Mouse (Mus musculus) urinary bladder, postnatal 10 days (tissue): ENCODE data around the gene Mettl26.

Source experiments
- DNase-seq: peaks from one replicate; pipeline ENCODE4 v3.0.0; 2022; ENCODE audit warnings: low spot score

Gene Mettl26

DNA sequence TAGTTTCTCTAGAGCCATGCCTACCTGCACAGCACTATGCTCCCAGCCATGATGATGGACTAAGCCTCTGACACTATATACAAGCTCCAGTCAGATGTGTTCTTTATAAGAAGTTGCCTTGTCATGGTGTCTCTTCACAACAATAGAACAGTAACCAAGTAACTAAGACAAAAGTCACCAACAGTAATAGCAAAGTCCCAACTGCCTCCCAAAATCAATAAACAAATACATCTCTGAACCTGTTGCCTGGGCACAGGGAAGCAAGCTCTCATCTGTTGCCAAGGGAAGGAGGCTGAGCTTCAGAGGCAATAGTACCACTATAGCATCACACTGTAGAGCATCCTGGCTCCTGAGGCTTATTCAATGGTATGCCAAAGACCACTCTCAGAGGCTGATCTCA is 11.9 kb downstream of the Mettl26 start:
- no peak for DNase-seq

DNA sequence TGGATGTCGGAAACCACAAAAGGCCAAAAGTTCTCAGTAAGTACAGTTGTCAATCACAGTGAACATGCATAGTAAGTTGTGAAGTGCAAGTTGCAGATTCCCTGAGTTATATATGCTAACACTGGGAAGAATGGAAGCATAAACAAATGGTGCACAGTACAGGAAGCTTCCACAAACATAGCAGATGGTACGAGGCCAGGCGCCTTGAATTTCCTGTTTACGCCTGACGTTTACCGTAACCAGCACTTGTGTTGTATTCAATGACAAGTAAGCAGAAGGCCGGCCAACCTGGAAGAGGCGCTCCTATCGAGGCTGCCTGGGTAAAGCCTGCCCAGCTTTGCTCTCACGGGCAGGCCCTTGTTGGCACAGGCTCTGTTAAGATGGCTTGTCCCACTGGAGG is 12.6 kb downstream of the Mettl26 start:
- DNase-seq: no peak

DNA sequence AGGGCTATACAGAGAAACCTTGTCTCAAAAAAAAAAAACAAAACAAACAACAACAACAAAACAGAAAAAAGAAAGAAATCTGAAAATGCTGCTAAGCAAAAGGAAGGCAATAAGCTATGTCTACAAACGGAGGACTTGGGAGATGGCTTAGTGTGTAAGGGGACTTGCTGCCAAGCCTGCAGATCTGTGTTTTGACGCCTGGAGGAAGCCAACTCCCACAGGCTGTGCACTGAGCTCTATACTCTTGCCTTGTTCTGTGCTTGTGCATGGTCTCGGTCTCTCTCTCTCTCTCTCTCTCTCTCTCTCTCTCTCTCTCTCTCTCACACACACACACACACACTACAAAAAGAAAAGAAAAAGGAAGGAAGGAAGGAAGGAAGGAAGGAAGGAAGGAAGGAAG is 14.0 kb downstream of the Mettl26 start:
- no peak for DNase-seq

DNA sequence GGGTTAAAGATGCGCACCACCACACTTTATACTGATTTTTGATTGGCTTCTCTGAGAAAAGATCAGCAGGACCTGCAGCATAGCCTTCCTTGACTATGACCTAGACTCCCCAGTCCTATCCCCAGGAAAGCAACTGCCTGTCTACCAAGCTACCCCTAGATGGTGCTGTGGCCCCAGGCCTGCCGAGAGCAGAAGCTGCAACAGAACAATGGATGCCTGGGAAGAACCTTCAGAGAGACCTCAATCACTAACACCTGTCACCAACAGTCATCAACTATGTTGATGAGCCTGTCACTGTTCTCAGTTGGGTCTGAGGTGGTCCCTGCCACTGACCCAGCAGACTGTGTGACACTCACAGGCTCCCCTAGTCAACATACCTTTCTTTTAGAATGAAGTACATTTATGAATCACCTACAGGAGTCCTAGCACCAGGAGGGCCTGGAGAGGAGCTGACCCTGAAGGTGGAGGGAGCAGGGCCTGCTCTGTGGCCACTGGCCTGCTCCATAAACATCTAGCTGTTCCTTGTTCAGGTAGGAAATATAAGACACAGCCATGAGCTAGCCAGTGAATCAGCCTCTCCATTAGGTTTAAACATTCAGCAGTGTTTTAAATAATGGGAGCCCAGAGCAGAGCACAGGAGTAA is 19.2 kb downstream of the Mettl26 start:
- DNase-seq: no peak

DNA sequence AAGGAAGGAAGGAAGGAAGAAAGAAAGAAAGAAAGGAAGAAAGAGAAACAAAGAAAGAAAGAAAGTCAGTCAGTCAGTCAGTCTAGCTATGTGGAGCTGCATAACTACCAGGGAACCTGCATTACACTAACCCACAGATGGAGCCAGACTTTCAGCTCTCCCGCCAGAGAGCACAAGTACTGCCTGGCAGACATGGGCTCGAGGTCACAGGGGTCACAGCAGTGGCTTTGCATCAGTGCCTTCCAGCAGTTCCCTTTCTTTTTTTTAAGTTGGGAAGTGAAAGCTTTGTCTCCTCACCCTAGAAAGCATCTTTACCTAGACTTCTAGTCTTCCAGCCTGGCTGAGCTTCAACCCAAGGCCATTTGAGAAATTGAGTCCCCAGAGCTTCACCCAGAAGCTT is 20.5 kb downstream of the Mettl26 start:
- no peak for DNase-seq

DNA sequence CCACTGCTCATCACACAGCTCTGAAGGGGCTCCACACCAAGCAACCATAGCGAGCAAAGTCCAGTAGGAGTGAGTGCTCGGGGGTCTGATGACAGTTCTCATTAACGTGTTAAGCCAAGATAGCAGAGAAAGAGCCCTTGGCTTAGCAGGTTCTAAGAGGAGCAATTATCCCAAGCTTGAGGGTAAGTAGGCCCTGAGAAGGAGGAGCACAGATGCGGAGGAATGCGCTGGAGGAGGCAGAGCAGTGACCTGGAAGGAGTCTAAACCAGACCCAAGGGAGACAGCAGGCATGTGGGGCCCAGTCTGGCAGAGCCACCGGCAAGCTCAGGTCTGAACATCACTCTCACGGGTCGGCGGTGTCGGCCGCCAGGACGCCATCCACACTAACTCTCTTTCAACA is 21.0 kb downstream of the Mettl26 start:
- DNase-seq: no peak

DNA sequence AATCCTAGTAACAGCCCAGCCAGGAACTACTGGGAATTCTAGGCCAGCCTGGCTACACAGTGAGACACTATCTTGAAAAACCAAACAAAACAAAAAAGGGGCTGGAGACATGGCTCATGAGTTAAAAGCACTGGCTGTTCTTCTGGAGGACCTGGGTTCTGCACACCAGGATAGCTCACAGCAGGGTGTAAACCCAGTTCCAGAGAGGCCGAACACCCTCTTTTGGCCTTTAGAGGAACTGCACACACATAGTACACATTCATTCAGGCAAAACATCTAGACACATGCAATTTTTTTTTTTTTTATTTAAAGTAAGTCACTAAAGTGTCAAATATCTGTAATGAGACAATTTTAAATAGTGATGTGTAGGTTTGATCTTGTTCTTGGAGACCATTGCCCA is 25.3 kb downstream of the Mettl26 start:
- no peak for DNase-seq

DNA sequence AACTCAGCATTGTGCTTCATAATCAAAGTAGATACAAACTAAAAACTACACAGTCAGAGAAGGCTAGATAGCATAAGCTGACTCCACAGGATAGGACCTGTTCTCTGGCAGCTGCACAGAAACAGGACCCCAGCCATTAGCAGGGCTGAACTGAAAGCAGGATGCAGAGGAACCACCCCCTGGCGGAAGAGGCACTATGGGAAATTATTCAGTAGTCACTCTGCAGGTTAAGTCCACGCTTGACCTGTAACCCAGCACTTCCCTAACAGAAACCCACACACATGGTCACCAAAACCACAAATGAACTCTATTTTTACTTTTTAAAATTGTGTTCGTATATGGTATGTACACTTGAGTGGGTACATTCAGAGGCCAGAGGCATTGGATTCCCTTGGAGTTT is 28.2 kb downstream of the Mettl26 start:
- DNase-seq: no peak

DNA sequence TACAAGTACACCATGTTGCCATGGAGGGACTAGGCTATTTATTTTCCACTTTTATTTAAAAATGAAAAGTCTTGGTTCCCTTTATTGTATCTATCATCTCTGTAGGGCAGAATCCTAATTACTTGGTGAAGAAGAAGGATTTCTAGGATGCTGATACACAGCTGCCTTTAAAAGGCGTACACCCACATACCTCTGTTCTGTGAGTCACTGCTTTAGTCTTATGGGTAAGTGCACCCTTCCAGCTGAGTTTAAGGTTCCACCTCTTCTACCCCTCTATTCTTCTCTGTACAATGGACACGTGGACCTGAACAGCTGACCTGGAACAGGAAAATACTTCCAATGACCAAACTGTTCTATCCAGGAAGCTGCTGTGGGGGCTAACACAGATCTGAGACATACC is 32.8 kb downstream of the Mettl26 start:
- no peak for DNase-seq

DNA sequence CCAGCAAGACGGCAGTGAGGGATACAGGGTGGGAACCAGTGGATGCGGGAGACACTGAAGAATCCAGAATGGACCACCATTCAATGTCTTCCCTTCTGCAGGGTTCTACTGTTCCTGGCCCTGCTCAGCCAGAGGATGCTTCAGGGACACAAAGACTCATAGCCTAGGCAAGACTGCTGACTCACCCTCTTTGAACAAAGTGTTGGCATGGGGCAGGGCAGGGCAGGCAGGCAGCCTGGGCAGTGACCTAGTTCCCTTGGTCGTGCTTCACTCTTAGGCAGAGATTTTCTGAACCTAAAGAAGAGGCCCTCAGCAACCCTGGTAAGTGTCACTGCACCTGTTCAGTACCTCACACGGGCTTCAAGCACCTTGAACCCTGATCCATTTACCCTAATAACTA is 36.9 kb downstream of the Mettl26 start:
- DNase-seq: no peak

DNA sequence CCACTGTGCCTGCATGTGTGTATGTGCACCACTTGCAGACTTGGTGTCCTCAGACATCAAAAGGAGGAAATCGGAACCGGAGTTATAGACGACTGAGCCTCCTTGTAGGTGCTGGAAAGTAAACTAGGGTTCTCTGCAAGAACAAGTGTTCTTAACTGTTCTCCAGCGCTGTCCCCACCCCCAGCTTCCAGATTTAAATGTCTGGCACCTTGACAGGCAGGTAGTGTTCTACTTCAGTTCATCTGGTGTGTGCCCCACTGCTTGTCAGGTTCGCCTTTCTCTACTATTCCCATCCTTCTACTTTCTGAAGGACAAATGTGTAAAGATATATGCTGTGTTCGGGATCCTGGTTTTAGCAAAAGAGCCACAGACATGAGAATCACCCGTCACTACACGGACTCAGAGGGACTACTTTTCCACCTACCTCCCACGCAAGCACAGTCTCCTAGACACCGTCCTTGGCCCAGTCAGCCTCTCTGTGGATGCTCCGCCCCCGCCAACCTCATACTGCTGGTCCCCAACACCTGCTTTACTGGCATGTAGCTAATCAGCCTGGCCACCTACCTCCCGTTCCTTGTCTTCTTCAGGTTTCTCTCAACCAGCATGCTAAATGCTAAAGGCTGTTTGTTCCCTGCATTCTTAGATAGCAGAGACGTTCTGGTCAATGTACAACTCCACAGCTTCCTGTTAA is 38.5 kb downstream of the Mettl26 start:
- DNase-seq: no peak

DNA sequence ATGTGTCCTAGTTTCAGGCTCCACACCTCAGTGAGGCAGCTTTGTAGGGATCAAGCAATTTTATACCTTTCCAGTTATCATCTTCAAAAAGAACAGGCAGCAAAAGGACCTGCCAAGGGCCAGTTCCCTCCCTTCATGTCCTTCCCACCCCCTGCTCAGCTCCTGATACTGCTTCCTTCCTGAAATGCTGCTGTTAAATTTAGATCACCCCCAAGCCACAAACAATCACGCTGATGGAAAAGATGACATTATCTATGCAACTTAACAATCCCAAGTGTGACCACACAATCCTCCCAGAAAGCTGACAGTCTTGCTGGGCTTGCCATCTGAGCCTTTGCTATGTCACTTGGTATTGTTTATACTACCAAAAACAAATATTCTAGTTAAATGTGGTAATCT is 39.0 kb downstream of the Mettl26 start:
- no peak for DNase-seq

DNA sequence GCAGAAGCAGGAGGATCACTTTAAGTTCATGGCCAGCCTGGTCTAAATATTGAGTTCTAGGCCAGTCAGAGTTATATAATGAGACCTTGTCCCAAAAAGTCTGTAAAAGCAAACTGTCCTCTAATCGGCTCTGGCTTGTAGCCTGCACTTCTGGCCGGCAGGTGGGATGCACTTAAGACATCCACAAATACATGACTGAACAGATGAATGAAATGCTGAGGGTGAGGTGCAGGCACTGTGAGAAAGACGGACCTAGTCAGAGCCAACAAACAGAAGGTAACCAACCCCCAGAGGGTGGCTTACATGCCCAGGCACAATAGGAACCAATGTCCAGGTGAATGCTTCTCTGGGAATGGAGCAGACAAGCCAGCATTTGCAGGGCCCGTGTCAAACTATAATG is 39.4 kb downstream of the Mettl26 start:
- no peak for DNase-seq

DNA sequence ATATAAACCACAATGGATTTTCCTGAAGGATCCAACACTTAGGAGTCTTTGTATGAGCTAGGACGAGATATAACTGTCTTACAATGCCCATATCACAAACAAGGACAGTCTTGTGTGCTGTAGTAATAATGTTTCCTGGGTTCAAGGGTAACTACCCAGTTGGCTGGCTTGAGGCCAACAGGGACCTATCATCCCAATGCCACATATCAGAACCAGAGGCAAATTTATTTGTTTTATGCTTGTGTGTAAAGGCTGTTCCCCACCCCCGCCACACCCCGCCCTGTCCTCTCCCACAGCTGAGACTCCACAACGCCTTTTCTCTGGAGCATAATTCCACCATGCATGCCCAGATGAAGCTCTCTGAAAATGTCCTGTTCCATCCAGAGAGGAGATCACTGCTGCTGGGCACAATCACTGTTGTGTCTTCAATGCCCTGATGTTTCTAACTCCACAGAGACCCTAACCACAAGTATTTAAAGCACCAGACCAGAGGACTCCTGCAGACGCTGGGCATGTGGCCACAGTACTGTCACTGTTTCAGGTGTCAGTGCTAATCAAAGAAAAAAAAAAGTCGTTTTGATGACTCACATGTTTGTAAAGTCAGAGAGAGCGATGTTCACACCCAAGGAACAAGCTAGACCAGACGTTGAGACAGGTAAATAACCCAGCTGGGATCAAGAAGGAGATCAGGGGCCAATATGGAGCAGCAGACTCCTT is 42.2 kb downstream of the Mettl26 start:
- no peak for DNase-seq

DNA sequence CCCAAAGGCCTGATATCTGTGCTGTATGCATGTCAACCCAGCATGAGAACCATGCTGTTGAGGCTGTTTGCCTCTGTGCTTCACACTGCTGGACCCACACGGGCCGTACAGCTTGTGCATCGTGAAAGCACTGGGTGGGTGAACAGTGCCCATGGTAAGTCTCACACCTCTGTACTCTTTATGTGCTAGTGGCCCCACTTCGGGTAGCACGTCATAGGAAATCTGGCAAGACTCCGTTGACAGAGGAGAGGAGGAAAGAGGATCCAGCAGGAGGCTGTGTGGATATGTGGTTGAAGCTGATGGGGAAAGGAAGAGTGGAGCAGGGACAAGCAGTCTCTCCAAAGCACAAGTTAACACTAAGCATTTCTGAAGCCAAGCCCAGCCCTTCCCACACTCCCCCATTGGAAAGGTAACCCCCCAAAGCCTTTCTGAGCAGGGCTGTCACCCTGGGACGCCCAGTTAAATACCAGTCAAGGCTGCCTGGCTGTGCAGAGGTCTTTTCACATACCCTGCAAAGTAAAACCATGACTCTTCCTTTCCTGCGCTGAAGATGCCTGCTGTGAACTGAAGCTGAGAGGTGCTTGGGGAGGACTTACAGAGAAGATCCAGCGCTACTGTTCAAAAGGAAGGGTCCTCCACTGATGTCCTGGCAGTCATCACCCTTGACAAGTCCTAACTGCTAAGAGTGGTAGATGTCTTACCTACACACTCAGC is 43.3 kb downstream of the Mettl26 start:
- DNase-seq: no peak

DNA sequence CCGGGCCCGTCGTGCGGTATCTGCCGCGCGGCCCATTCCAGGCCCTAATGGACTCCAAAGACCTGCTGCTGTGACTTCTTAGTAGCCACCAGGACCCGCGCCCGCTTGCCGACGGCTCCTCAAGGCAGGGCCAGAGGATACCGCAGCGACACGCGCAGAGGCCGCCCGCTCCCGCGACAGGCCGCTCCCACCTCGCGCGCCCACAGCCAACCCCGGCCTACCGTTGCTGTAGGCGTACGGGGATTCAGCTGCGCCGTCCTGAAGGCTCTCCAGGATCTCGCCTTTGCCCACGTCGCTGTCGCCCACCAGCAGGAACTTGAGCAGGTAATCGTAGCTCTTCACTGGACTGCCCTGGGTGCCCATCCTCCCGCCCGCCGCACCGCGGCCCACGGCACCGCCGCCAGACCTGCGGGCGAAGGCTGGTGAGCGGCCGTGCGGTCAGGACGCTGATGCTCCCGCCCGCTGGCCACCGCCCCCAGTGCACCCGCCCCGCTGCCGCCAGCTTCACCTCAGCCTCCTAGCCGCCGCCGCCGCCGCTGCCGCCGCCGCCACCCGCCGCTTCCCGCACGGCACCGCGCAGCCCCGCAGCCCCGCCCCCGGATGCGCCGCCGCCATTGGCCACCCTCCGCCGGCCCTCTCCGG is 44.4 kb downstream of the Mettl26 start, which contains the start of gene Rab40c:
Gene Rab40c, minus strand, starts transcription at position 584 of the 642 bp plus-strand sequence.
- no peak for DNase-seq

DNA sequence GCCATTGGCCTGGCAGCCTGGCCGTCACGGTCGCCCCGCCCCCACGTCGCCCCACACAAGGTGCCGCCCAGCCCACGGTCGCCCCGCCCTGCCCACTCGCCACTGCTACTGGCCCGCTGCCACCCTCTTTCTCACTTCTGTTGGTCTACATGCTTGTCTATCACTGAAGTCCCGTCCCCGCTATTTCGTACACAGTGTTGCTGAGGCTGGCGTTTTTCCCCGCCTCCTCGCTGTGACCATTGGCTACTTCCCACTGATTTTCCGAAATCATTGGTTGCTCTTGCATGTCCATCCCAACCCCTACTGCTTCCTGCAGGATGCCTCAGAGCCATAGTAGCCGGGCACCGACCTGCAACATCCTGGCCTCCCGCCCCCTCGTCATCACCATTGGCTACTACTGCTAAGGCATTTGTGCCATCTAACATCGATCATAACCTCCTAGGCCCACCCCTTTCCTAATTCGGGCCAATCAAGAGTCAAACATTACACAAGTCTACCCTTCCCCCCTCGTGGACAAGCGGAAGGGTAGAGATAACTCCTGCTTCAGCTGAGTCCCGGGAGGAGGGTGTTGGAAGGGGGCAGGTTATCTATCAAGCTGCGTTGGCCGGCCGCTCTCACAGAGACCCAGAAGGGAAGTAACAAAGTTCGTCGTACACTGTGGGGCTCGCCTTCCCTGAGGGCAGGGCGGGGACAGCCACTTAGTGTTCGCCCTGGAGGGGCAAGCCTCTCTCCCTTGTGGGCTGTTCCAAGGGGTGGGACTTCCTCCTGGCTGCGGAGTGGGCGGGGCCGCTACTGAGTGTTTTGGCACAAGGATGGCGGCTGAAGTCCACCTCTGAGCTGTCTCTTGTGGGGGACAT is 45.1 kb downstream of the Mettl26 start:
- DNase-seq: peak; percentile 99

DNA sequence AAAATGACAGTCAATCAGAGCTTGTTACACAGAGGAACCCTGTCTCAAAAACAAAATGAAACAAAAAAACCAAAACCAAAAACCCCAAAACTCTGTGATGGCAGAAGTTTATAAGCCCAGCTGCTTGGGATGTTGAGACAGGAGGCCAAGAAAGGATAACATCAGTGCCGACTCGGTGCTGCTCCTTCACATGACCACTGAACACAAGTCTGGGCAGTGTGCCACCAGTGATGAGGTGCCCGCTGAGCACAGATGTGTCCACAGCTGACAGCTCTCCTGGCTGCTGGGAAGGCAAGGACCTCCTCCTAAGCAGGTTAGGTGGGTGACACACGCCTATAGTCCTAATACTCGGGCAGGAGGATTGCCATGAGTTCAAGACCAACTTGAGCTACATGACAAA is 47.2 kb downstream of the Mettl26 start:
- DNase-seq: no peak

DNA sequence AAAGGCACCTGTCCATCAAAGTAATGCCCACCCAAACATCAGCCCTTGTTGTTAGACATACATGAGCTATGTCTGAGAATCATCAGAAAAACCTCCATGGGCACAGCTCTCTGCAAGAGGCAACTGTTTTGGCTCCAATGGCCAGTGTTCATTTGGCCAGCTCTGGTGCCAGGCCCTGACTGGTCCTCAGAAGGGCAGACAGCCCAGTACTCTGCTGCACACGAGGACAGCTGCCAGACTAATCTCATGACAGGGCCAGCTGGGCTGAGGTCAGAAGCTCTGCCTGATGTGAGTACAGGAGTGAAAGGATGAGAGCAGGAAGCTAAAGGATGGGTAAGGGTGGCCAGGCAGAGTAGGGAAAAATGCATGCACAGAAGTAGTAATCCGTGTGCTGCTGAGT is 50.5 kb downstream of the Mettl26 start:
- no peak for DNase-seq
